Mouse (Mus musculus) limb, embryonic 12.5 days (tissue): ENCODE results near the gene Gal3st1. TPM values are rescaled to one million over a fixed set of nuclear protein-coding genes. Genes with fewer than 3 reads are reported as not detected.
"Not testable (repeated sequence)": the region's sequence is repeated elsewhere in the genome, so short reads cannot be mapped to it uniquely, and the experiment has no call there.

ENCODE experiments used
- ATAC-seq: fragments of 200-750 bp; cut with Nextera tagmentation; 2 replicates; pipeline ENCODE4 v1.8.0; 2017; ENCODE audit warnings: low read depth, moderate TSS enrichment; ENCODE audit not compliant: insufficient number of reproducible peaks, insufficient read depth, low FRiP score, low TSS enrichment
- H3K27ac ChIP-seq: fragments of 300-500 bp; sonication (generic); 2 replicates; pipeline ENCODE4 v1.5.1; 2016; ENCODE audit warnings: mild to moderate bottlenecking, moderate library complexity
- H3K27me3 ChIP-seq: fragments of 300-500 bp; sonication (generic); 2 replicates; pipeline ENCODE4 v1.6.1; 2016; ENCODE audit warnings: mild to moderate bottlenecking, moderate library complexity
- H3K36me3 ChIP-seq: fragments of 300-500 bp; sonication (generic); 2 replicates; pipeline ENCODE4 v1.6.1; 2016; ENCODE audit warnings: mild to moderate bottlenecking, moderate library complexity
- H3K4me1 ChIP-seq: fragments of 300-500 bp; sonication (generic); replicated peaks from 2 replicates; pipeline ENCODE4 v1.6.1; 2016
- H3K4me2 ChIP-seq: fragments of 300-500 bp; sonication (generic); 2 replicates; pipeline ENCODE4 v1.6.1; 2016; ENCODE audit warnings: mild to moderate bottlenecking, moderate library complexity
- H3K4me3 ChIP-seq: fragments of 300-500 bp; sonication (generic); replicated peaks from 2 replicates; pipeline ENCODE4 v1.5.1; 2016; ENCODE audit warnings: mild to moderate bottlenecking
- H3K9ac ChIP-seq: fragments of 300-500 bp; sonication (generic); replicated peaks from 2 replicates; pipeline ENCODE4 v1.6.1; 2016; ENCODE audit warnings: mild to moderate bottlenecking, moderate library complexity
- H3K9me3 ChIP-seq: fragments of 300-500 bp; sonication (generic); 2 replicates; pipeline ENCODE4 v1.6.1; 2016; ENCODE audit warnings: mild to moderate bottlenecking, moderate library complexity
- WGBS: fragments of 180-500 bp; shearing (Covaris S2); methylation state at CpG from one replicate; pipeline ENCODE4 v1.1.7; 2016; 5-methylcytosine and 5-hydroxymethylcytosine counted together
- polyA plus RNA-seq: library from polyadenylated mRNA; unstranded; fragments of >200 nt; fragmentation: Nextera tagmentation; extraction: Ambion mirVana; gene quantifications from 2 replicates; pipeline ENCODE4 v1.2.1, GENCODE M21; 2016

Gene Gal3st1
- polyA plus RNA-seq: 4.4 and 5.4 TPM in 2 replicates

DNA sequence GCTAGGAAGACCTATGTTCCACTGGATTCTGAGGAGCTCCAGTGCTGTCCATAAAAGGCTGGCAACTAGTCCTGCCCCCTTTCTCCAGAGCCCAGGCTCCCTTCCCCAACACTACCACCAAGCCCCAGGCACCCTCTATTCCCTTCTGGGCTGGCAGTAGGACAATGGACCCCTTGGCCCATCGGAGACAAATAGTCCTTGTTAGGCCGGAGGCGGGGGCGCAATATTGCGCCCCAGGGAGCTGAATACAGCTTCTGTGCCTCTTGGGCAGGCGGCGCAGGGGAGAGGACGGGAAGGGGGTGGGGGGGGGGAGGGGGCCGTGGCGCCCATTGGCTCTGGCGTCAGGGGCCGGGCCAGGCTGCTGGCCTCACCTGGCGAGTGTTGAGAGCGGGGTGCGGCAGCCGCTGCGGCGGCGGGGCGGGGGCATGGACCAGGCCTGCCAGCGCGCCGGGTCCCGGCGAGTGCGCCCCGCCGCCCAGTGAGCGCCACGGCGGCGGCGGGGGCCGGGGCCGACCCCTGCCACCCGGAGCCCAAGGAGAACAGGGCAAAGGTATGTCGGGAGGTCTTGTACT is at the start of gene Gal3st1:
Gal3st1 (plus strand) TSS at position 346 of the 572 bp plus-strand sequence.
- H3K9ac ChIP-seq: peak within 1 kb of the TSS; percentile 52
- H3K9me3 ChIP-seq: no peaks in the 10 kb centered on the region
- H3K4me2 ChIP-seq: peak within 1 kb of the TSS; percentile 76
- peak within 1 kb of the TSS; percentile 45 for H3K4me3 ChIP-seq
- ATAC-seq: 0 out of 2 replicates have a peak, but pooled peaks have one; percentile 32
- H3K27me3 ChIP-seq: peaks cover 16% of the 10 kb centered on the region
- WGBS: under 1% methylated on average over 31 of the region's 37 CpGs
- peak within 1 kb of the TSS; percentile 23; the same call in 1 of the 2 replicates for H3K27ac ChIP-seq
- H3K36me3 ChIP-seq: peaks cover 30% of the 10 kb centered on the region
- H3K4me1 ChIP-seq: peaks cover 24% of the 10 kb centered on the region

DNA sequence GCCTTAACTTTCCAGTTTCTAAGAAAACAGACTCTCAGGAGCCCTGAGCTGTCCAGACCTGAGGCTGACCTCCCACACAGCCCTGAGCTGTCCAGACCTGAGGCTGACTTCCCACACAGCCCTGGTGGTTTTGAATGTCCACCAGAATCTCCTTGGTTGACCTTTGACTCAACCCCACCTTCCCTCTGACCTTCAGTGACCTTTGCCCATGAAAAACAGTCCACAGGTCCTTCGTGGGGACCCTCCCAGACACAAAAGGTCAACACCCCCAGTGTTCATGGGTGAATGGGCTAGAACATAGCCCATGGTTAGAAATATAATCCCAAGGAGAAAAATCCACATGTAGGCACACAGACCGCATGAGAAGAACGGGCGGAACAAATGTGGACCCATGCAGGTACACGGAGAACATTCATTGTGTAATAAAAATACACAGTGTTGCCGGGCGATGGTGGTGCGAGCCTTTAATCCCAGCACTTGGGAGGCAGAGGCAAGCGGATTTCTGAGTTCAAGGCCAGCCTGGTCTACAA is 49.6 kb upstream of the Gal3st1 start:
- 0 out of 2 replicates have a peak, but pooled peaks cover 3% of the 10 kb centered on the region for H3K27me3 ChIP-seq
- no peak overlapping the region for H3K27ac ChIP-seq
- no peaks in the 10 kb centered on the region for H3K36me3 ChIP-seq
- no peak overlapping the region for H3K4me2 ChIP-seq
- H3K4me1 ChIP-seq: peaks cover 12% of the 10 kb centered on the region; the same call in 1 of the 2 replicates
- 83% methylated on average over 9 of the region's 9 CpGs for WGBS
- H3K9me3 ChIP-seq: no peaks in the 10 kb centered on the region
- H3K4me3 ChIP-seq: no peak overlapping the region
- ATAC-seq: no peak
- H3K9ac ChIP-seq: no peak overlapping the region

GRCm38 (mm10) chr11:3935135-3935534 is 48.3 kb upstream of the Gal3st1 start:
- Histone ChIP-seq H3K27me3 (0 out of 2 replicates have a peak, but pooled peaks cover 3% of the 10 kb centered on the region), H3K4me2 (no peak overlapping the region), H3K9ac (no peak overlapping the region), H3K4me1 (peaks cover 12% of the 10 kb centered on the region; the same call in 1 of the 2 replicates), H3K9me3 (no peaks in the 10 kb centered on the region), H3K27ac (no peak overlapping the region), H3K4me3 (no peak overlapping the region), H3K36me3 (no peaks in the 10 kb centered on the region)
- no peak for ATAC-seq
- 72% methylated on average over 4 of the region's 4 CpGs for WGBS

DNA sequence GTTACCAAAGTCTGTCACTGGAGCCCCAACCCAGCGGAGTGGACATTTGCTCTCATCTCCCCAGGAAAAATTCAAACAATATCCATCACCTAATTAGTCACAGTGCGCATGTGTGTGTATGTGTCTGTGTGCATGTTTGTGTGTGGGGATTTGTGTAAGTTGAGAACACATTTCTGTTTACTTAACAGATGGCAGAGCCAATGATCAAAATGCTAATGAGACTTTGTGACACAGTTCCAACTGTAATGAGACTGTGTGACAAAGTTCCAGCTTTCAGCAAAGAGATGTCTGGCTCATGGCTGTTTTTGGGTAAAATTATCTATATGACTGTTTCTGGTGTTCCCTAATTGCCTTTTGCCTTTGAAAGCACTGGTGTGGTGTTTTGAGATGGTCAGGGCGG is 47.1 kb upstream of the Gal3st1 start:
- peaks cover 6% of the 10 kb centered on the region; the same call in 1 of the 2 replicates for H3K4me1 ChIP-seq
- H3K4me2 ChIP-seq: no peak overlapping the region
- ATAC-seq: no peak
- no peak overlapping the region for H3K9ac ChIP-seq
- H3K9me3 ChIP-seq: no peaks in the 10 kb centered on the region
- 77% methylated on average over 3 of the region's 3 CpGs for WGBS
- H3K36me3 ChIP-seq: no peaks in the 10 kb centered on the region
- 0 out of 2 replicates have a peak, but pooled peaks cover 3% of the 10 kb centered on the region for H3K27me3 ChIP-seq
- no peak overlapping the region for H3K4me3 ChIP-seq
- no peak overlapping the region for H3K27ac ChIP-seq

GRCm38 (mm10) chr11:3937321-3937874 is 46.0 kb upstream of the Gal3st1 start:
- ATAC-seq: no peak
- WGBS: 73% methylated on average over 13 of the region's 13 CpGs
- Histone ChIP-seq H3K27me3 (0 out of 2 replicates have a peak, but pooled peaks cover 3% of the 10 kb centered on the region), H3K9me3 (no peaks in the 10 kb centered on the region), H3K9ac (no peak overlapping the region), H3K4me2 (no peak overlapping the region), H3K36me3 (no peaks in the 10 kb centered on the region), H3K4me1 (0 out of 2 replicates have a peak, but pooled peaks cover 4% of the 10 kb centered on the region), H3K27ac (no peak overlapping the region), H3K4me3 (no peak overlapping the region)

- 88% methylated on average over 7 of the region's 7 CpGs for WGBS
- no peak overlapping the region for H3K4me2 ChIP-seq
- no peaks in the 10 kb centered on the region for H3K9me3 ChIP-seq
- H3K36me3 ChIP-seq: no peaks in the 10 kb centered on the region
- H3K9ac ChIP-seq: no peak overlapping the region
- no peak overlapping the region for H3K27ac ChIP-seq
- H3K4me1 ChIP-seq: no peaks in the 10 kb centered on the region
- H3K27me3 ChIP-seq: peaks cover 16% of the 10 kb centered on the region
- H3K4me3 ChIP-seq: no peak overlapping the region
- no peak for ATAC-seq
Observed at GRCm38 (mm10) chr11:3941371-3941770, 42.1 kb upstream of the Gal3st1 start.

DNA sequence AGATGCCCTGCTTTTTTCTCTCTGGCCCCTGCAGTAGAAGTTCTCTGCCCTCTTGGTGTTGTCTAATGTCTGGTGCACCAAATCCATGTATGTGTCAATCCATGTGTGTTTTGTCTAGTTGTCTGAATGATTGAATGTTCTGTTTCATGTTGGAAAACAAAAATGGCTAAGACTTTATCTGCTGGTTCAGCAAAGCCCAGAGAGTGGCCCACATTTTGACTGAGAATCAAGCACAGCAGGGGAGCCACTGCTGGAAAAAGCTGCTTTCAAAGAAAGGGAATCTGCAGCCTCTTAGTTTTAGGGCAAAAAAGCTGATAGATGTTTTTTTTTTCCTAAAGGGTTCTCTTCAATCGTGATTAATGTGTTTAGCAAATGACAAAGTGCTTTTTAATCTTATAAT is 37.0 kb upstream of the Gal3st1 start:
- no peaks in the 10 kb centered on the region for H3K4me1 ChIP-seq
- no peaks in the 10 kb centered on the region for H3K9me3 ChIP-seq
- no peak overlapping the region for H3K9ac ChIP-seq
- H3K36me3 ChIP-seq: no peaks in the 10 kb centered on the region
- H3K27ac ChIP-seq: no peak overlapping the region
- 21% methylated on average over 1 of the region's 1 CpGs for WGBS
- peaks cover 20% of the 10 kb centered on the region for H3K27me3 ChIP-seq
- no peak for ATAC-seq
- no peak overlapping the region for H3K4me3 ChIP-seq
- H3K4me2 ChIP-seq: no peak overlapping the region

DNA sequence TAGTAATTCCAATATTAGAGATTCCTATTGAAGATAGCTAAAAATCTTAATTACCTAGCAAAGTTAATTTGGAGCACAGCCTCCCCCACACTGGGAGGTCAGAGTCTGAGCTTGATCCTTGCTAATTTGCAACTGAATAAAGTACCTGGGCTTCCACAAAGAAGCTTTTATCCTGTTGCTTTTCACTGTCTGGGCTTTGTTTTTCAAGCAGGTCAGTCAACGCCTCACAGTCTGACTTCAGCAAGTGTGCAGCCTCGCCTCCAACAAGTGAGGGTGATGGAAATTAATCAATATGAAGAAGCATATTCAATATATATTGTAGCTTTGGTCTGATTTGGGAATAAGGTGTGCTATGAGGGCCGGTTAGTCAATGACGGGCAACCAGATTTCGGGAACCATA is 28.6 kb upstream of the Gal3st1 start:
- H3K4me2 ChIP-seq, H3K4me3 ChIP-seq, H3K4me1 ChIP-seq, H3K27ac ChIP-seq, ATAC-seq, H3K27me3 ChIP-seq, H3K9ac ChIP-seq, H3K9me3 ChIP-seq, H3K36me3 ChIP-seq: not testable (repeated sequence)
- 88% methylated on average over 5 of the region's 5 CpGs for WGBS

DNA sequence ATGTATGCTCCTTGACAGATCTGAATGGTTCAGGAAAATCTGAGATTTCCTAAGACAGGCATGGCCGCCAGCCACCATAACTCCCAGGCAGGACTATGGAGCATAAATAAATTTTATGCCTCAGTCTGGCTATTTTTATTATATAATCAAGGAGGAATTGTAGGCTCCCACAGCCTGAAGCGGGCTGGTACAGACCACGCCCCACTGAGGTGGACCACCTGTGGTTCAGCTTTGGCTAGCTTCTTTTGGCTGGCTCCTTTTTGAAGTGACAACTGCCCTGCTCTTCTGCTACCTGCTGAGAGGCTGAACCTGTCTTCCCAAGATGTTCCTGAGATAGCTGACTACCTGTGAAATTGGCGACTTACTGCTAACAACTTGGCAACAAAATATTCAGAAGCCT is 28.1 kb upstream of the Gal3st1 start:
- H3K27me3 ChIP-seq, H3K9ac ChIP-seq: not testable (repeated sequence)
- 79% methylated on average over 4 of the region's 4 CpGs for WGBS

GRCm38 (mm10) chr11:3960901-3961300 is 22.5 kb upstream of the Gal3st1 start:
- Histone ChIP-seq H3K4me2 (no peak overlapping the region), H3K27me3 (no peaks in the 10 kb centered on the region), H3K9me3 (0 out of 2 replicates have a peak, but pooled peaks cover 1% of the 10 kb centered on the region), H3K9ac (no peak overlapping the region), H3K36me3 (no peaks in the 10 kb centered on the region), H3K4me3 (no peak overlapping the region), H3K4me1 (peaks cover 10% of the 10 kb centered on the region), H3K27ac (no peak overlapping the region)
- ATAC-seq: no peak
- 54% methylated on average over 2 of the region's 2 CpGs for WGBS

More for the DNA sequence above, 28.1 kb upstream of the Gal3st1 start:
- not testable (repeated sequence) for H3K36me3 ChIP-seq, H3K4me3 ChIP-seq, H3K27ac ChIP-seq, H3K4me1 ChIP-seq, H3K4me2 ChIP-seq, ATAC-seq, H3K9me3 ChIP-seq

- Histone ChIP-seq H3K9ac (no peak overlapping the region), H3K4me1 (peaks cover 10% of the 10 kb centered on the region), H3K27me3 (no peaks in the 10 kb centered on the region), H3K9me3 (no peaks in the 10 kb centered on the region), H3K36me3 (0 out of 2 replicates have a peak, but pooled peaks cover 3% of the 10 kb centered on the region), H3K4me3 (no peak overlapping the region), H3K4me2 (no peak overlapping the region), H3K27ac (no peak overlapping the region)
- ATAC-seq: no peak
- WGBS: 69% methylated on average over 3 of the region's 3 CpGs
Observed at GRCm38 (mm10) chr11:3961761-3962160, 21.7 kb upstream of the Gal3st1 start.
